Mouse (Mus musculus): Measurements from ENCODE around the gene Actrt2. TPM values are rescaled to one million over a fixed set of nuclear protein-coding genes. Genes with fewer than 3 reads are reported as not detected.

Actrt2 gene
- polyA plus RNA-seq, 1 experiment from 2014 or later, result not detected

DNA sequence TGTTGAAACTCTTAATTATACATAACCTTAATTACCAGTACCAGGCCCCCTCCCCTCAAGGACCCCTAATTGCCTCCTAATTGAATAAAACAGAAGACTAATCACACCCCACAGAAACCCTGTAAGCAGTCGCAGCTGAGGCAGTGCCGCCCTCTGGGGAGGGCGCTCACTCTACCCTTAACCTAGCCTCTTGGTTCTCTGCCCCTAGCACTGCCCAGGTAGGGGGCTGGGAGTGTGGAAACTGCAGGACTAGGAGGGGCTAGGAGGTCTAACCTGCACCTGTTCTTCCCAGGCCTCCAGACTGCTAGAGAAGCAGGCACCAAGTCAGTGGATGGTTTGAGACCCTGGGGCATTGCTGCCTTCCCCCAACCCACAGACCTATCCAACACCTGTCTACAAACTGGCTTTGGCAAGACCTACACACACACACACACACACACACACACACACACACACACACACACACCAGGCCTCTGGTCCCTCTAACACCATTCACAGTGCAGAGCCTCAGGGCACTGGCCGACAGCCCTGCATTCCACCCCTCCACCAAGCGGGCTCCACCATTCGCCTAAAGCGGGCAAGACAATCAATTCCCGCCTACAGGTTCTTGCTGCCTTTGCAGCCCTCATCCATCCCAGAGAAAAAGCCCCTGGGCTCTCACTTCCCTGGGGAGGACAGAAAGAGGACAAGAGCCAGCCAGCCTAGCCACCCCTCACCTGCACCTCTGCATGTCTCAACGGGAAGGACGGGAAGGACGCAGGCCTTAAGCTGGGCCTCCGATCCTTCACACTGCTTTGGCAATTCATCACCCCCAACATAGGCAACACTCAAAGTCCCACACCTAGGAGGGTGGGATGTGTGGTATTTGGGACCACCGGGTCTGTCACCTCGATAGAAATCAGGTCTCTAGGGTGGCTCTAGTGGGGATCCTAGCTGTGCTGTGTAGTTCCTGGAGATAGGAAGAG lies 34.6 kb downstream of the Actrt2 start:
- Histone ChIP-seq H3K4me2 (replicated peaks; ENCODE audit: low read depth, low read length) (peak overlapping the region; percentile 90), H3K4me3 (ENCODE audit: low read depth, low read length) (peak overlapping the region; percentile 65; the same call in 1 of the 2 replicates), H3K27me3 (ENCODE audit: control insufficient read depth, insufficient read depth, low read length) (peaks cover 78% of the 10 kb centered on the region), H3K4me1 (replicated peaks; ENCODE audit: control insufficient read depth, insufficient read depth, low read length) (peaks cover 21% of the 10 kb centered on the region), H3K36me3 (ENCODE audit: control insufficient read depth, insufficient read depth, low read length) (no peaks in the 10 kb centered on the region), H3K9ac (ENCODE audit: low read depth, low read length) (peak overlapping the region; percentile 85), H3K9me3 (ENCODE audit: control insufficient read depth, low read length) (no peaks in the 10 kb centered on the region), H3K27ac (ENCODE audit: low read depth, low read length) (no peak overlapping the region)
- ATAC-seq (ENCODE audit: low FRiP score), result no peak
- 26% methylated on average over 14 of the region's 14 CpGs for WGBS
- peak; percentile 46 for DNase-seq (ENCODE audit: low spot score)

- 66% methylated on average over 3 of the region's 3 CpGs for WGBS
- Histone ChIP-seq H3K4me2 (replicated peaks; ENCODE audit: low read depth, low read length) (no peak overlapping the region), H3K4me3 (ENCODE audit: low read depth, low read length) (no peak overlapping the region), H3K9me3 (ENCODE audit: control insufficient read depth, low read length) (no peaks in the 10 kb centered on the region), H3K27me3 (ENCODE audit: control insufficient read depth, insufficient read depth, low read length) (peaks cover 64% of the 10 kb centered on the region), H3K27ac (ENCODE audit: low read depth, low read length) (no peak overlapping the region), H3K9ac (ENCODE audit: low read depth, low read length) (no peak overlapping the region), H3K4me1 (replicated peaks; ENCODE audit: control insufficient read depth, insufficient read depth, low read length) (peaks cover 13% of the 10 kb centered on the region), H3K36me3 (ENCODE audit: control insufficient read depth, insufficient read depth, low read length) (no peaks in the 10 kb centered on the region)
- DNase-seq (ENCODE audit: low spot score) (no peak), ATAC-seq (ENCODE audit: low FRiP score) (no peak)
These were observed 36.9 kb downstream of the Actrt2 start for GRCm38 (mm10) chr4:154630763-154631162.

DNA sequence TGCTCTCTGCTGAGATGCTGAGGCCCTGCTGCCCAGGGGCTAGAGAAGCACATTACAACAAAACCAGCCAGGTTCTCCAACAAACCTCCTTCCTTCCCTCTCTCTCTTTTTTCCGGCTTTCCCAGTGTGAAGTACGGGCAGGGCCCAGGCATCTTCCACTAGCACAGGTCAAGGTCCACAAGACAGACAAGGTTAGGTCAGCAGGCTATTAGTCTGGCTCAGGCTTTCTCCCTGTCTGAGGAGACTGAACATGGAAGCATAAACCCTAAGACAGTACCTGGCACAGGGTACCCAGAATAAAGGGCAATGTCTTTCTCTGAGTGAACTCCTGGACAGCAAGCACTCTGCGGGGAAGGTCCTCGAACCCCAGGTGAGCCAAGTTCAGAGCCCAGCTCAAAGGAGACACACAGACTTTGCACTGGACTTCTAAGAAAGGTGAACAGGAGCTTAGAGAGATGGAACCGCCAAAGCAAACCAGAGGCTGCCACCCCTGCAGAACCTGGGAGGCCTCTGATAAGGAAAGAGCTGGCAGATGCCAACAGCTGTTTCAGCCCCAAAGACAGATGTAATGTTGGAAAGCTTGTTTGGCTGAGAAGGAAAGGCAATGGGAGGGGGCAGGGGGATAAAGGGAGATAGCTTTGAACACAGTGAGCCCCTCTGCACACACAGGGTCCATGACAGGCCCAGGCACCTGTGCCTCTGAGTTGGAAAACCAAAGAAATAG lies 40.1 kb downstream of the Actrt2 start:
- H3K27ac ChIP-seq (ENCODE audit: low read depth, low read length), result no peak overlapping the region
- peaks cover 4% of the 10 kb centered on the region; the same call in 1 of the 2 replicates for H3K4me1 ChIP-seq (replicated peaks; ENCODE audit: control insufficient read depth, insufficient read depth, low read length)
- H3K4me3 ChIP-seq (ENCODE audit: low read depth, low read length), result no peak overlapping the region
- no peak overlapping the region for H3K4me2 ChIP-seq (replicated peaks; ENCODE audit: low read depth, low read length)
- H3K27me3 ChIP-seq (ENCODE audit: control insufficient read depth, insufficient read depth, low read length), result peaks cover 37% of the 10 kb centered on the region
- H3K9me3 ChIP-seq (ENCODE audit: control insufficient read depth, low read length), result no peaks in the 10 kb centered on the region
- WGBS, result 86% methylated on average over 5 of the region's 5 CpGs
- no peak for ATAC-seq (ENCODE audit: low FRiP score)
- no peak overlapping the region for H3K9ac ChIP-seq (ENCODE audit: low read depth, low read length)
- DNase-seq (ENCODE audit: low spot score), result no peak
- no peaks in the 10 kb centered on the region for H3K36me3 ChIP-seq (ENCODE audit: control insufficient read depth, insufficient read depth, low read length)

- no peaks in the 10 kb centered on the region for H3K36me3 ChIP-seq (ENCODE audit: control insufficient read depth, insufficient read depth, low read length)
- peaks cover 4% of the 10 kb centered on the region; the same call in 1 of the 2 replicates for H3K4me1 ChIP-seq (replicated peaks; ENCODE audit: control insufficient read depth, insufficient read depth, low read length)
- ATAC-seq (ENCODE audit: low FRiP score) (no peak), DNase-seq (ENCODE audit: low spot score) (no peak)
- H3K27ac ChIP-seq (ENCODE audit: low read depth, low read length), result no peak overlapping the region
- H3K9me3 ChIP-seq (ENCODE audit: control insufficient read depth, low read length), result no peaks in the 10 kb centered on the region
- no peak overlapping the region for H3K9ac ChIP-seq (ENCODE audit: low read depth, low read length)
- H3K4me3 ChIP-seq (ENCODE audit: low read depth, low read length), result no peak overlapping the region
- WGBS, result 87% methylated on average over 2 of the region's 2 CpGs
- no peak overlapping the region for H3K4me2 ChIP-seq (replicated peaks; ENCODE audit: low read depth, low read length)
- H3K27me3 ChIP-seq (ENCODE audit: control insufficient read depth, insufficient read depth, low read length), result peaks cover 28% of the 10 kb centered on the region
These were observed 41.4 kb downstream of the Actrt2 start for GRCm38 (mm10) chr4:154626282-154626681.

DNA sequence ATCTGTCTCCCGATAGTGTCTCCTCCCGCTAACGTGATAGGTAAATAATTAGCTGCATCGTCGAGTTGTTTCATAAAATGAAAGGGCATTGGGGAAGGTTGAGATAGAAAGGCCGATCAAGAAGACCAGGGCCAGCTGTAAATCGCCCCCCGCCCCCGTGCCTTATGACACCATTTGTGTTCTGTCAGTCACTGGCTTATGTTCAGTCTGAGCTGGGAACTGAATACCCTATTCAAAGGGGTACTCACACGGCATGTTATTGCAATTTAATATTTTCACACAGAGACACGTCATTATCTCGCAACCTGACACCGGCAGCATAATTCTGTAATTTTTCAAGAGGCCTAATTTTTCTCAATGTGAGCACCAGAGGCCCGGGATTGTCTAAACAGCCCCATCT lies 42.0 kb downstream of the Actrt2 start:
- no peak overlapping the region for H3K4me2 ChIP-seq (replicated peaks; ENCODE audit: low read depth, low read length)
- no peaks in the 10 kb centered on the region for H3K9me3 ChIP-seq (ENCODE audit: control insufficient read depth, low read length)
- H3K4me3 ChIP-seq (ENCODE audit: low read depth, low read length), result no peak overlapping the region
- H3K9ac ChIP-seq (ENCODE audit: low read depth, low read length), result no peak overlapping the region
- H3K27ac ChIP-seq (ENCODE audit: low read depth, low read length), result no peak overlapping the region
- H3K27me3 ChIP-seq (ENCODE audit: control insufficient read depth, insufficient read depth, low read length), result peaks cover 22% of the 10 kb centered on the region
- H3K36me3 ChIP-seq (ENCODE audit: control insufficient read depth, insufficient read depth, low read length), result no peaks in the 10 kb centered on the region
- no peak for ATAC-seq (ENCODE audit: low FRiP score)
- DNase-seq (ENCODE audit: low spot score), result no peak
- H3K4me1 ChIP-seq (replicated peaks; ENCODE audit: control insufficient read depth, insufficient read depth, low read length), result peaks cover 4% of the 10 kb centered on the region; the same call in 1 of the 2 replicates
- WGBS, result 58% methylated on average over 14 of the region's 14 CpGs

DNA sequence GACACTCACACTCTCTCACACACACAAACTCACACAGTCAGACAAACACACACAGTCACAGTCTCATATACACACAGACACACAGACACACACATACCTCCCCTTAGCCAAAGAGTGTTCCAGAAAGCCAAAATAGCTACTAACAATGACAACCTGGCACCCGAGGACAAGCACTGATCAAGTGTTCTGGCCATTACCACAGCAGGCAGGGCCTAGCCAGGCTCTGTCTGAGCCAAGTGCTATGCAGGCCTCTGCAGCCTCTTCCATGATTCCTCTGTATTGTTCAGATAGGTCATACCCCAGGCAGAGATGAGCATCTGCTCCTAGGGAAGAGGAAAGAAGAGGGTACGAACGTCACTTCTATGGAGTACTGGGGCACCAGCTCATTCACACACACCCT lies 44.4 kb downstream of the Actrt2 start:
- no peak overlapping the region for H3K9ac ChIP-seq (ENCODE audit: low read depth, low read length)
- H3K36me3 ChIP-seq (ENCODE audit: control insufficient read depth, insufficient read depth, low read length), result no peaks in the 10 kb centered on the region
- no peak overlapping the region; the same call in 1 of the 2 replicates for H3K27ac ChIP-seq (ENCODE audit: low read depth, low read length)
- WGBS, result 87% methylated on average over 3 of the region's 3 CpGs
- no peak for DNase-seq (ENCODE audit: low spot score)
- H3K4me2 ChIP-seq (replicated peaks; ENCODE audit: low read depth, low read length), result no peak overlapping the region
- peaks cover 9% of the 10 kb centered on the region for H3K27me3 ChIP-seq (ENCODE audit: control insufficient read depth, insufficient read depth, low read length)
- no peaks in the 10 kb centered on the region for H3K9me3 ChIP-seq (ENCODE audit: control insufficient read depth, low read length)
- H3K4me1 ChIP-seq (replicated peaks; ENCODE audit: control insufficient read depth, insufficient read depth, low read length), result peaks cover 4% of the 10 kb centered on the region; the same call in 1 of the 2 replicates
- ATAC-seq (ENCODE audit: low FRiP score), result no peak
- no peak overlapping the region for H3K4me3 ChIP-seq (ENCODE audit: low read depth, low read length)

DNA sequence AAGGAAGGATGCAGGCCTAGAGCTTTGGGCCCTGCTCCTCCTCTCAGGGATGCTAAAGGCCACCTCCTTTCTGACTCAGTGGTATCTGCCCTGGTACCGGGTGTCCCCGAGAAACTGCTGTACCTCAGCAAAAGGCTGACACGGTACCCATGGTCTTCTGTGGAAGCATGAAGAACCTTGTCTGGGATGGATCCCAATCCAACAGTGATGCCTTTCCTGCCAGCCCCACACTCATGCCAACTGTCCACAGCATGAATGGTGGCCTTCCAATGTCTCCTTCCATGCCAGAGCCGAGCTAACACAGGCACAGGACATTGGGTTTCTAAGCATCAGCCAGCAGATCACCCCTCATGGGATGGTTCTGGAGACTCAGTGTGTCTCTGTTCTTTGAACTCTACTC lies 45.1 kb downstream of the Actrt2 start:
- Histone ChIP-seq H3K4me1 (replicated peaks; ENCODE audit: control insufficient read depth, insufficient read depth, low read length) (peaks cover 4% of the 10 kb centered on the region; the same call in 1 of the 2 replicates), H3K27me3 (ENCODE audit: control insufficient read depth, insufficient read depth, low read length) (peaks cover 7% of the 10 kb centered on the region; the same call in 1 of the 2 replicates), H3K36me3 (ENCODE audit: control insufficient read depth, insufficient read depth, low read length) (no peaks in the 10 kb centered on the region), H3K4me3 (ENCODE audit: low read depth, low read length) (no peak overlapping the region), H3K9ac (ENCODE audit: low read depth, low read length) (no peak overlapping the region), H3K4me2 (replicated peaks; ENCODE audit: low read depth, low read length) (no peak overlapping the region), H3K27ac (ENCODE audit: low read depth, low read length) (no peak overlapping the region), H3K9me3 (ENCODE audit: control insufficient read depth, low read length) (no peaks in the 10 kb centered on the region)
- ATAC-seq (ENCODE audit: low FRiP score), result no peak
- 92% methylated on average over 4 of the region's 4 CpGs for WGBS
- DNase-seq (ENCODE audit: low spot score), result no peak

Measured in hindbrain, embryonic 11.5 days (tissue).